Mouse (Mus musculus): Measurements from ENCODE around the gene Syn3. TPM values are rescaled to one million over a fixed set of nuclear protein-coding genes. Genes with fewer than 3 reads are reported as not detected.

Syn3 gene
- polyA plus RNA-seq, 1 experiment, result 7.5 TPM

DNA sequence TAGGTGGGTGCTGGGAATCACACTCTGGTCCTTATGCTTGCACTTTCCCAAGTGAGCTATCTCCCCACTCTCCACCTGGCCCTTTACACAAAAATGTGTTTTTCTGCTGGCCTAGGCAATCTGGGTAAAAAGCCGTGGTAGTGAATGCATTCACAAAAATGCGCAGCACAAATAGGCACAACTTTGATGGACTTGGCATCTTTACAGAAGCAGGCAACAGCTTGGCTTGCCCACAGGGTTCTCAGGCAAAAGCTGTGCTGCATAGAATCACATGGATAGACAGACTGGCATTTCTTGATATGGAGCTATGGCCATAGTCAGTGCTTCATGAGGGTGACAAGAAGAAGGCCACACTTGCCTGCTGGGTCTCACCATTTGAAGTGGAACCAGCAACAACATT lies 419.9 kb downstream of the Syn3 start:
- H3K4me1 ChIP-seq (ENCODE audit: control insufficient read depth, insufficient read depth, low read length), result no peaks in the 10 kb centered on the region; the same call in 1 of the 2 replicates
- H3K27ac ChIP-seq (ENCODE audit: insufficient read depth, low read length), result no peak overlapping the region
- no peak overlapping the region for H3K4me3 ChIP-seq (ENCODE audit: insufficient read depth, low read length)
- TF ChIP-seq CTCF (IDR thresholded peaks at IDR 0.05; ENCODE audit: extremely low read depth, insufficient read depth, low read length), result no peak
- no peak for TF ChIP-seq POLR2A (IDR thresholded peaks at IDR 0.05; ENCODE audit: extremely low read depth, insufficient read depth, low read length)

DNA sequence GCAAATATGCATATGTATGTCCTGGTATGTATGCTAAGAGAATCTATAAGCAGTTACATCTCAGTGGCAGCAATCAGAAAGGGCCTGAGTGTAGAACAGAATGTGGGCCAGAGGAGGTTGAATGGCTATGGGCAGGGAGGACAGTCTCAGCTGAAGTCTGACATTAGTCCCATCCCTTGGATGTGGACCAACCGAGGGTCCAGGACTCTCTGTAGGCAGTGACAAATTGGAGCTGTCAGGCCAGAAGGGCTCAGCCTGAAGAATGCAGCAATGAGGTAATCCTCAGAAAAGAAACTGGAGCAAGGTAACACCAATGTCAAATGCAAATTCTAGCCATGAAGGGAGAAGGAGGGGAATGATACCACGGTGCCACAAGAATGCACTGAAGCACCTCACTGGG lies 421.4 kb downstream of the Syn3 start:
- Histone ChIP-seq H3K27ac (ENCODE audit: insufficient read depth, low read length) (no peak overlapping the region), H3K4me1 (ENCODE audit: control insufficient read depth, insufficient read depth, low read length) (no peaks in the 10 kb centered on the region; the same call in 1 of the 2 replicates), H3K4me3 (ENCODE audit: insufficient read depth, low read length) (no peak overlapping the region)
- no peak for TF ChIP-seq POLR2A (IDR thresholded peaks at IDR 0.05; ENCODE audit: extremely low read depth, insufficient read depth, low read length)
- no peak for TF ChIP-seq CTCF (IDR thresholded peaks at IDR 0.05; ENCODE audit: extremely low read depth, insufficient read depth, low read length)

DNA sequence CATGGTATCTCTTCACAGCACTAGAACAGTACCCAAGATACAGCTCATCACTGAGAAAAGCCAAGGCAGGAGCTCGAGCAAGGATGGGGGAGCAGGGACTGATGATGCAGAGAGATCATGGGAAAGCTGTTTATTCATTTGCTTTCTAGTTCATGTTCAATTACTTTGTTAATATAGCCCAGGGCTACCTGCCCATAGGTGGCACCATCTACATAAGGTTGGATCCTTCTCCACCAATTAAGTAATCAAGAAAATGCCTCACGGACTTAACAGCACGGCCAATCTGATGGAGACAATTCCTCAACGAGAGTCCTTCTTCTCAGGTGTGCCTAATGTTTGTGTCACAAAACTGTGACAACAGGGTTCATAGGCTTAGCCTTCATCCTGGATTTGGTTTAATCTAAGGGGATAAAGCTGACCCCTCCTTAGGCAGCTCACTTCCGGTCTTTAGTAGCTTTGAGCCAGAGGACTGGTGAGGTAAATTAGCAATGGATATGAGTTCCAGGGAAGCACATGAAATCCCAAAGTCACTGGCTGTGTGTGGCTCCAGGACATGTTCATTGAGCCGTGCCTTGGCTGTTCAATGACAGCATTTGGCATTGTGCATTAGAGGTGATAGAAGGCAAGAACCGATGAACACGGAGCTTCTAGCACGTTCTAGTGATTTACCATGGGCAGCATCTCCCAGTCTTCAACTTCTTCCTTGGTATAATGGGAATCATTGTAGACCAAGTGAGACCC lies 423.6 kb downstream of the Syn3 start:
- H3K4me1 ChIP-seq (ENCODE audit: control insufficient read depth, insufficient read depth, low read length), result no peaks in the 10 kb centered on the region; the same call in 1 of the 2 replicates
- no peak overlapping the region for H3K4me3 ChIP-seq (ENCODE audit: insufficient read depth, low read length)
- peak; percentile 24; the same call in 1 of the 2 replicates for TF ChIP-seq CTCF (IDR thresholded peaks at IDR 0.05; ENCODE audit: extremely low read depth, insufficient read depth, low read length)
- TF ChIP-seq POLR2A (IDR thresholded peaks at IDR 0.05; ENCODE audit: extremely low read depth, insufficient read depth, low read length), result no peak
- no peak overlapping the region for H3K27ac ChIP-seq (ENCODE audit: insufficient read depth, low read length)

DNA sequence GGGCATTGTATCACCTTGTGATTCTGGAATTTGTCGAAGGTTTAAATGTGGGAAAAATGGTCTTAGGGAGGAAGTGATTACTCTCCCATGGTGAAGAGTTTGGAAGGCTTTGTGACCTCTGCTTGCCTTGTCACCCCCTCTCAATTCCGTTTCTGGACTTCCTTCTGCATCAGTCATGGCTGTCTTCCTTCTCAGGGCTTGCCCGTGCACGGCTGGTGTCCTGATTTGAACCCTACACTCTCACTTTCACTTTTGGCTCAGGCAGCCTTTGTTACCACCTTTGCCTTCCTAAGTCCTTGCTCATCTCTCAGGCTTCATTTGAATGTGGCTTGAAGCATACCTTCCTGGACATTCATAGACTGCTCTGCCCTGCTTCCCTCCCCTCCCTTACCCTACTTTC lies 424.6 kb downstream of the Syn3 start:
- H3K4me1 ChIP-seq (ENCODE audit: control insufficient read depth, insufficient read depth, low read length), result no peaks in the 10 kb centered on the region; the same call in 1 of the 2 replicates
- H3K27ac ChIP-seq (ENCODE audit: insufficient read depth, low read length), result no peak overlapping the region
- no peak for TF ChIP-seq POLR2A (IDR thresholded peaks at IDR 0.05; ENCODE audit: extremely low read depth, insufficient read depth, low read length)
- no peak for TF ChIP-seq CTCF (IDR thresholded peaks at IDR 0.05; ENCODE audit: extremely low read depth, insufficient read depth, low read length)
- no peak overlapping the region for H3K4me3 ChIP-seq (ENCODE audit: insufficient read depth, low read length)

DNA sequence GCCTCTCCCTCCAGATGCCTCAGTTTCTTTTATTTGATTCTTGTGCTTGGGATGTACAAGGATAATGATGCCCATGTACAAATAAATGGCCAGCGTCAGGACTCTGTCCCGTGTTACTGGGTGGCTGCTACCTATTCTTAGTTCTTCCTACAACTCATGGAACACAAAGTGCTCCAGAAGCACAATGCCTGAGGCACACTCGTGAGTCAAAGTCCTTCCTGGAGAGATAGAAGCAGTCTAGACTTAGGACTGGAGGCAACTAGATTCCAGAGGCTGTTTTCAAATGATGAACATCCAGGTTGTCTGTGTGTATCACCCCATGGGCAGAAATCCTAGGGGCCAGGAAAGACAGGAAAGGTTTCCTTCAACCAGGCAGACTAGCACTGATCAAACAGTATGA lies 427.9 kb downstream of the Syn3 start:
- Histone ChIP-seq H3K27ac (ENCODE audit: insufficient read depth, low read length) (no peak overlapping the region), H3K4me1 (ENCODE audit: control insufficient read depth, insufficient read depth, low read length) (no peaks in the 10 kb centered on the region; the same call in 1 of the 2 replicates), H3K4me3 (ENCODE audit: insufficient read depth, low read length) (no peak overlapping the region)
- TF ChIP-seq POLR2A (IDR thresholded peaks at IDR 0.05; ENCODE audit: extremely low read depth, insufficient read depth, low read length), result no peak
- TF ChIP-seq CTCF (IDR thresholded peaks at IDR 0.05; ENCODE audit: extremely low read depth, insufficient read depth, low read length), result no peak

DNA sequence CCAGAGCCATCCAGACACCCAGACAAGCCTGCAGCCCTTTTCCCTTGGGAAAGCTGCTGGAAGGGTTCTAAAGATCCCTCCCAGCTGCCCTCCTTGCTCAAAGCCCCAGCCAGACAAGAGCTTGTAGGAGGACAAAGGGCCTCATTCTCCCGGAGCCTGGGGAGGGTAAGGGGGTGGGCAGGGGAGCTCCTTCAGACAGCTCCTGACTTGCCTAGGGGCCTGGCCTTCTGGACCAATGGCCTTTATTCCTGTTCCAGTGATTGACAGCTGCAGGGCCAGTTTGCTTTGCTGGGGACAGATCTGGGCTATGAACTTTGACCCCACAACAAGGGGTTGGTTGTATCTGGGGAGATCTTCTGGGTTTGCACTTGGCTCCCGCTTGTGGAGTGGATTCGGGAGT lies 429.4 kb downstream of the Syn3 start:
- no peak for TF ChIP-seq POLR2A (IDR thresholded peaks at IDR 0.05; ENCODE audit: extremely low read depth, insufficient read depth, low read length)
- no peak for TF ChIP-seq CTCF (IDR thresholded peaks at IDR 0.05; ENCODE audit: extremely low read depth, insufficient read depth, low read length)
- no peaks in the 10 kb centered on the region for H3K4me1 ChIP-seq (ENCODE audit: control insufficient read depth, insufficient read depth, low read length)
- no peak overlapping the region for H3K27ac ChIP-seq (ENCODE audit: insufficient read depth, low read length)
- H3K4me3 ChIP-seq (ENCODE audit: insufficient read depth, low read length), result no peak overlapping the region

DNA sequence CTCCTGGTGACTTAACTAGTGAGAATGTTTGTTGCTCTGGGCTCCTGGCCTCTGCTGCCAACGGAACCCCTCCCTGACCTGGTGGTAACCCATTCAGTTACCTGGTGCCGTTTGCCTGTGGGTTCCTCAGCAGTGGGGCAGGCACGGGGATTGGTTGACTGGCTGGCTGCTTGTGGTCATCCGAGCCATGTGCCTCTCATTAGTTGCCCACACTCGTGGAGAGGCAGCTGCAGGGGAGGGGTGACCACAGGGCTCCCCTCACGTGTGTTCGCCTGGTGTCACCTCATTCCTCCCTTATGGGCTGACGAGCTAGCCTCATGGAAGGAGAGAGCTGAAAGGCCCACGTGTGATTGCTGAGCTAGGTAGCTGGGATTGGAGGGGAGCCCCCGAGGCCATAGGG lies 430.8 kb downstream of the Syn3 start:
- no peaks in the 10 kb centered on the region for H3K4me1 ChIP-seq (ENCODE audit: control insufficient read depth, insufficient read depth, low read length)
- no peak overlapping the region for H3K27ac ChIP-seq (ENCODE audit: insufficient read depth, low read length)
- TF ChIP-seq CTCF (IDR thresholded peaks at IDR 0.05; ENCODE audit: extremely low read depth, insufficient read depth, low read length) (no peak), POLR2A (IDR thresholded peaks at IDR 0.05; ENCODE audit: extremely low read depth, insufficient read depth, low read length) (no peak)
- H3K4me3 ChIP-seq (ENCODE audit: insufficient read depth, low read length), result no peak overlapping the region

DNA sequence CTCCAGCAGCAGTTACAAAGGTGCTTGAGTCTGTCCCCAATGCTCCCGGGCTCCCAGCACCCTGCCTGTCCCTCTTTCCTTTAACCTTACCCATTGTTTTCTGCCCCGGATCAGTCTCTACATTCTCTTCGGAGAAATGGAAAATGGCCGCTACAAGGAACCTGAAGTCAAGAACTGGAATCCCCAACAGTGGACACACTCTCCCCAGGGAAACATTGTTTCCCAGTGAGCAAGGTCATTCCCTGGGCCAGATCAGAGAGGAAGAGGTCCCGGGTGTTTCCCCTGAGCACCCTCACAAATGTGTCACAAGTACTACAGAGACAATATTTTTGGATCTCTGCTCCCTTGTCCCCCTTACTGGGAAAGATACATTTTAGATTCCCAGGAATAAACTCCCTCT lies 432.0 kb downstream of the Syn3 start:
- no peak for TF ChIP-seq CTCF (IDR thresholded peaks at IDR 0.05; ENCODE audit: extremely low read depth, insufficient read depth, low read length)
- TF ChIP-seq POLR2A (IDR thresholded peaks at IDR 0.05; ENCODE audit: extremely low read depth, insufficient read depth, low read length), result no peak
- Histone ChIP-seq H3K4me3 (ENCODE audit: insufficient read depth, low read length) (no peak overlapping the region), H3K4me1 (ENCODE audit: control insufficient read depth, insufficient read depth, low read length) (no peaks in the 10 kb centered on the region), H3K27ac (ENCODE audit: insufficient read depth, low read length) (no peak overlapping the region)

DNA sequence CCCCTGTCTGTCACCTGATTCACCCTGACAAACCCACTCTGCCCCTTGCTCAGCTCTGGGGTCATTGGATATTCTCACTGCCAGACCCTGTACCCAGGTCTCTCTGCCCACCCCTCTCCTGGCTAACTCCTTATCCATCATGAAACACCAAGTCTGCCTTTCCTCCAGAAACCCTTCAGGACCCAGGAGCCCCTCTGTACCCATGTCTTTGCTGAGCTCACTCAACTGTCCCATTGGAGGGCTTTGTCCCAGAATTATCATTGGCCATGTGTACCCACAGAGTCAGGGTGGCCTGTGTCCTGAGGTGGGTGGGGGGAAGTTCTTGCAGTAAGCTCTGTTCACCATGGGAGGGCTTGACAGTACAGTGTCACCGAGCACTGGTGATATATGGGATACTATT lies 433.0 kb downstream of the Syn3 start:
- Histone ChIP-seq H3K27ac (ENCODE audit: insufficient read depth, low read length) (no peak overlapping the region), H3K4me3 (ENCODE audit: insufficient read depth, low read length) (no peak overlapping the region), H3K4me1 (ENCODE audit: control insufficient read depth, insufficient read depth, low read length) (no peaks in the 10 kb centered on the region)
- TF ChIP-seq POLR2A (IDR thresholded peaks at IDR 0.05; ENCODE audit: extremely low read depth, insufficient read depth, low read length), result no peak
- TF ChIP-seq CTCF (IDR thresholded peaks at IDR 0.05; ENCODE audit: extremely low read depth, insufficient read depth, low read length), result no peak

DNA sequence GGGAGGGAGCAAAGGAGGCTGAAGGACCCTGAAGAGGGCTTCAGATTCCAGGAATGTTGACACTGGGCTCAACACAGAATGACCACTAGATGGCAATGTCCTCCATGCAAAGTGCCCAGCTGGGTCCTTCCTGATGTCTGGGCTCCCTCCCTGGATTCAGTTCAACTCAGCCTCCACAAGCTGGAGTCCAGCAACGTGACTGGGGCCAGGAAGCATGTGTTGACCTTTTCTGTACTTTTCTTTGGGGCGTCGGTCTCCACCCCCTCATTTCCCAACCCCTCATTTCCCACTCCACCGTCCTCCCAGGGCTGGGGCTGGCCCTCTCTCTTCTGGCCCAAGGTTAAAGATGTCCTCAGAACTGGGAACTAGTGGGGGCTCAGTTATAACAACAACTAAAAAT lies 433.8 kb downstream of the Syn3 start:
- Histone ChIP-seq H3K27ac (ENCODE audit: insufficient read depth, low read length) (no peak overlapping the region), H3K4me1 (ENCODE audit: control insufficient read depth, insufficient read depth, low read length) (no peaks in the 10 kb centered on the region), H3K4me3 (ENCODE audit: insufficient read depth, low read length) (no peak overlapping the region)
- TF ChIP-seq CTCF (IDR thresholded peaks at IDR 0.05; ENCODE audit: extremely low read depth, insufficient read depth, low read length) (peak; percentile 93), POLR2A (IDR thresholded peaks at IDR 0.05; ENCODE audit: extremely low read depth, insufficient read depth, low read length) (no peak)

All from cortical plate, adult 2 months (tissue).